Mouse (Mus musculus) heart, postnatal 0 days (tissue): Measurements from ENCODE around the gene Cdkn1a. TPM values are rescaled to one million over a fixed set of nuclear protein-coding genes. Genes with fewer than 3 reads are reported as not detected.

Experiments used
- ATAC-seq: fragments of 200-750 bp; cut with Nextera tagmentation; 2 replicates; pipeline ENCODE4 v1.8.0; 2017; ENCODE audit warnings: low read depth, moderate number of reproducible peaks, moderate library complexity; ENCODE audit not compliant: insufficient read depth
- DNase-seq: peaks from one replicate; pipeline ENCODE4 v3.0.0-alpha.2; 2016; ENCODE audit warnings: low spot score
- H3K27ac ChIP-seq: fragments of 300-500 bp; sonication (generic); 2 replicates; pipeline ENCODE4 v1.5.1; 2014; ENCODE audit warnings: low read depth, mild to moderate bottlenecking
- H3K27me3 ChIP-seq: fragments of 300-500 bp; sonication (generic); 2 replicates; pipeline ENCODE4 v1.6.1; 2014; ENCODE audit warnings: low read length, mixed read lengths; ENCODE audit not compliant: control insufficient read depth, insufficient read depth
- H3K36me3 ChIP-seq: fragments of 300-500 bp; sonication (generic); replicated peaks from 2 replicates; pipeline ENCODE4 v1.6.1; 2014; ENCODE audit warnings: low read length, mixed read lengths; ENCODE audit not compliant: control insufficient read depth, insufficient read depth
- H3K4me1 ChIP-seq: fragments of 300-500 bp; sonication (generic); 2 replicates; pipeline ENCODE4 v1.6.1; 2014; ENCODE audit warnings: antibody characterized with exemption; ENCODE audit not compliant: control insufficient read depth, insufficient read depth
- H3K4me2 ChIP-seq: fragments of 300-500 bp; sonication (generic); 2 replicates; pipeline ENCODE4 v1.6.1; 2014; ENCODE audit warnings: low read depth, mild to moderate bottlenecking, low read length, moderate library complexity
- H3K4me3 ChIP-seq: fragments of 300-500 bp; sonication (generic); 2 replicates; pipeline ENCODE4 v1.5.1; 2014; ENCODE audit warnings: low read depth, low read length
- H3K9ac ChIP-seq: fragments of 300-500 bp; sonication (generic); replicated peaks from 2 replicates; pipeline ENCODE4 v1.6.1; 2014; ENCODE audit warnings: low read depth, low read length, mixed read lengths
- H3K9me3 ChIP-seq: fragments of 300-500 bp; sonication (generic); replicated peaks from 2 replicates; pipeline ENCODE4 v1.6.1; 2016; ENCODE audit warnings: low read length; ENCODE audit not compliant: control insufficient read depth
- CTCF ChIP-seq: IDR thresholded peaks from 2 replicates; pipeline ENCODE4 v1.5.1; 2016; ENCODE audit warnings: antibody characterized with exemption, control low read depth, low read depth
- EP300 ChIP-seq: IDR thresholded peaks from 2 replicates; pipeline ENCODE4 v1.6.1; 2016; ENCODE audit warnings: antibody characterized with exemption, low read depth
- WGBS: fragments of 180-500 bp; shearing (Covaris S2); extraction: QIAGEN DNeasy Blood & Tissue Kit; methylation state at CpG from one replicate; pipeline ENCODE4 v1.1.7; 2014; 5-methylcytosine and 5-hydroxymethylcytosine counted together
- polyA plus RNA-seq: library from polyadenylated mRNA; unstranded; fragments of >200 nt; fragmentation: Nextera tagmentation; extraction: Ambion mirVana; gene quantifications from 2 replicates; pipeline ENCODE4 v1.2.1, GENCODE M21; 2015
- total RNA-seq: library from RNA; depleted of rRNA; stranded (reverse); fragments of >200 nt; gene quantifications from 2 replicates; pipeline ENCODE4 v1.2.3, GENCODE M21; 2014; ENCODE audit warnings: low replicate concordance

Gene Cdkn1a
- total and polyA plus RNA-seq, 2 experiments from 2014 or later: 16.7 to 48.2 TPM

- no peaks in the 10 kb centered on the region for H3K27me3 ChIP-seq
- peak overlapping the region; percentile 40 for H3K4me3 ChIP-seq
- H3K9me3 ChIP-seq: no peaks in the 10 kb centered on the region
- peak overlapping the region; percentile 28; the same call in 1 of the 2 replicates for H3K9ac ChIP-seq
- H3K36me3 ChIP-seq: no peaks in the 10 kb centered on the region
- DNase-seq: peak; percentile 67
- TF ChIP-seq CTCF (no peak), EP300 (no peak)
- H3K27ac ChIP-seq: peak overlapping the region; percentile 67
- H3K4me2 ChIP-seq: peak overlapping the region; percentile 71
- ATAC-seq: peak; percentile 67
- 6% methylated on average over 25 of the region's 25 CpGs for WGBS
- peaks cover 19% of the 10 kb centered on the region for H3K4me1 ChIP-seq
Measured at GRCm38 (mm10) chr17:29078519-29079383, 12.0 kb upstream of the Cdkn1a start.

- no peak overlapping the region for H3K27ac ChIP-seq
- no peak overlapping the region for H3K9ac ChIP-seq
- H3K4me2 ChIP-seq: peak overlapping the region; percentile 38; the same call in 1 of the 2 replicates
- no peaks in the 10 kb centered on the region for H3K9me3 ChIP-seq
- TF ChIP-seq EP300: no peak
- no peak for TF ChIP-seq CTCF
- H3K4me1 ChIP-seq: peaks cover 19% of the 10 kb centered on the region
- ATAC-seq (no peak), DNase-seq (no peak)
- 19% methylated on average over 22 of the region's 23 CpGs for WGBS
- H3K36me3 ChIP-seq: no peaks in the 10 kb centered on the region
- no peak overlapping the region for H3K4me3 ChIP-seq
- no peaks in the 10 kb centered on the region for H3K27me3 ChIP-seq
Measured at GRCm38 (mm10) chr17:29080758-29081617, 9.8 kb upstream of the Cdkn1a start.

DNA sequence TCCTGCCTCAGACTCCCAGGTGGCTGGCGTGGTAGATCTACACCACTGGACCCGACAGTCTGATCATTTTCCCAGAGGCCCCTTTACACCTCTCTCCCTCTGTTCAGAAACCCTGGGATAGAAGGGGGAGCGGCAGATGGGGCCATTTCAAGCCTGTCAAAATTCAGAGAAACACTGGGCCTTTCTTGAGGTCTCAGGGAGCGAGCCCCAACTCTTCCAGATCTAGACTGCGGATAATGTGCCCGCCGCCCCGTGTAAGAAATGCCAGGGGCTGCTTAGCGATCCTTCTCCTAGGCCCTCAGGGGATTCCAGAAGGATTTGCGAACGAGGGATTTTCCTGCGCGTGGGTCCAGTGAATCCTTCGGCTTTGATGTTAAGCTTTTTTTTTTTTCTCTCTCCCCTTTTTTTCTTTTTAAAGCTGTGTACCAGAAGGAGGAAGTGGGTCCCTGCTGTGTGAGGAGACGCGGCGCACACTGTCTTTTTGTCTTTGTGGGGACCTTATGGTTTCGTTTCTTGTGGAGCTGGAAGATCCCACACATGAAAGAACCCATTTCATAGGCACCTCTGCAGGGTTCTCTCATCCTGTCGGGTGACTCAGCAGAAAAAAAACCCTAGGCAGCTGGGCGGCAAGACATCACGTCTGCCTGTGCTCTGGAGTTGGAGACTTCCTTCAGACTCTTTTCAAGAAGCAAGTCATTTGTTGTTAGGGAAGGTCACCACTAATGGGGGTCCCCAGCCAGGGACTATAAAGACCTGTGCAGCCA lies 9.0 kb upstream of the Cdkn1a start:
- H3K4me3 ChIP-seq: peak overlapping the region; percentile 11; the same call in 1 of the 2 replicates
- no peak for TF ChIP-seq CTCF
- TF ChIP-seq EP300: no peak
- DNase-seq: no peak

DNA sequence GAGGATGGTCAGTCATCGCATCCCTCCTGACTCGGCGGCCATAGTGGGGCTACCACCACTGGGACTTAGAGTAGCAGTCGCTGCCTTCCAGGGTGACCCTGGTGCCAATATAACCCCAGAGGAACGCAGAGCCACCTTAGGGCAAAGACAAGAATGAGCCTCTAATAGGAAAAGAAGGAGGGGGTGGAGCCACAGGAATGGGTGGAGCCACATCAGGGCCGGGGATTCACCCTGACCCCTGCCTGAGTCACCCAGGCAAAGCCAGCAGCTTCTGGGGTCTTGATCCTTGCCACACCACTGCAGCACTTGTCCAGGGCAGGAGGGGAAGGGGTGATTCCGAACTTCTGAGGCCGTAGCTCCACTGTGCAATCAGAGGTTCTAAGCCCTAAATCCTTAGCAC lies 7.2 kb upstream of the Cdkn1a start:
- TF ChIP-seq CTCF (no peak), EP300 (no peak)
- ATAC-seq (no peak), DNase-seq (no peak)
- WGBS: 88% methylated on average over 8 of the region's 8 CpGs
- H3K4me2 ChIP-seq: no peak overlapping the region
- H3K4me1 ChIP-seq: peaks cover 10% of the 10 kb centered on the region
- H3K9me3 ChIP-seq: no peaks in the 10 kb centered on the region; the same call in 1 of the 2 replicates
- no peak overlapping the region for H3K27ac ChIP-seq
- H3K27me3 ChIP-seq: no peaks in the 10 kb centered on the region
- H3K4me3 ChIP-seq: no peak overlapping the region
- H3K9ac ChIP-seq: no peak overlapping the region
- no peaks in the 10 kb centered on the region for H3K36me3 ChIP-seq

More for the DNA sequence above, 9.0 kb upstream of the Cdkn1a start:
- H3K9me3 ChIP-seq: no peaks in the 10 kb centered on the region
- H3K27me3 ChIP-seq: no peaks in the 10 kb centered on the region
- H3K4me1 ChIP-seq: peaks cover 19% of the 10 kb centered on the region
- H3K36me3 ChIP-seq: no peaks in the 10 kb centered on the region
- no peak overlapping the region for H3K27ac ChIP-seq
- WGBS: 46% methylated on average over 21 of the region's 21 CpGs
- ATAC-seq: no peak
- H3K4me2 ChIP-seq: peak overlapping the region; percentile 38
- H3K9ac ChIP-seq: no peak overlapping the region

- H3K36me3 ChIP-seq: no peaks in the 10 kb centered on the region
- H3K27ac ChIP-seq: no peak overlapping the region
- no peak overlapping the region for H3K4me3 ChIP-seq
- H3K9me3 ChIP-seq: no peaks in the 10 kb centered on the region; the same call in 1 of the 2 replicates
- H3K4me2 ChIP-seq: no peak overlapping the region
- no peak for DNase-seq
- 83% methylated on average over 7 of the region's 7 CpGs for WGBS
- no peak for TF ChIP-seq CTCF
- no peak for TF ChIP-seq EP300
- peaks cover 4% of the 10 kb centered on the region; the same call in 1 of the 2 replicates for H3K4me1 ChIP-seq
- no peaks in the 10 kb centered on the region for H3K27me3 ChIP-seq
- H3K9ac ChIP-seq: no peak overlapping the region
- no peak for ATAC-seq
Measured at GRCm38 (mm10) chr17:29084656-29085055, 6.1 kb upstream of the Cdkn1a start.
